Mouse (Mus musculus) C2C12 (cell line): ENCODE measurements around the gene Nsrp1.

Source experiments
- CEBPB ChIP-seq: IDR thresholded peaks from one replicate; pipeline ENCODE4 v1.6.1; 2011; ENCODE audit warnings: low read depth, mild to moderate bottlenecking, control low read depth, moderate library complexity
- CTCF ChIP-seq: IDR thresholded peaks from one replicate; pipeline ENCODE4 v1.5.1; 2011; ENCODE audit not compliant: control insufficient read depth, insufficient read depth, insufficient read length
- MYOG ChIP-seq: IDR thresholded peaks from one replicate; pipeline ENCODE4 v1.6.1; 2011; ENCODE audit not compliant: control insufficient read depth, insufficient read length; ENCODE audit errors: extremely low read depth
- USF1 ChIP-seq: IDR thresholded peaks from one replicate; pipeline ENCODE4 v1.6.1; 2011; ENCODE audit warnings: low read depth, mild to moderate bottlenecking, control low read depth, moderate library complexity

- TF ChIP-seq CTCF (no peak), CEBPB (no peak), USF1 (no peak), MYOG (no peak)
These were observed 58.7 kb downstream of the Nsrp1 start for GRCm38 (mm10) chr11:77019539-77019938.
